Mouse (Mus musculus) heart, postnatal 14 days (tissue): ENCODE measurements around the gene Hdac5. TPM values are rescaled to one million over a fixed set of nuclear protein-coding genes. Genes with fewer than 3 reads are reported as not detected.
A peak's percentile ranks its signal among the peaks of the same experiment; 100 is the strongest.

Source experiments
- DNase-seq, 2 experiments: peaks; one replicate each; pipeline ENCODE4 v3.0.0; 2021 to 2022
- intact Hi-C: fragments of 180-260 bp; cut with DNase I; formaldehyde crosslinking; loops from one replicate; pipeline ENCODE4 v1.15.1; 2025
- total RNA-seq, 2 experiments: library from RNA; stranded (reverse); gene quantifications; 2 replicates each; pipeline ENCODE4 v1.2.3; 2021

Hdac5 gene
- total RNA-seq, 2 experiments from 2014 or later, result 122 to 138 TPM

DNA sequence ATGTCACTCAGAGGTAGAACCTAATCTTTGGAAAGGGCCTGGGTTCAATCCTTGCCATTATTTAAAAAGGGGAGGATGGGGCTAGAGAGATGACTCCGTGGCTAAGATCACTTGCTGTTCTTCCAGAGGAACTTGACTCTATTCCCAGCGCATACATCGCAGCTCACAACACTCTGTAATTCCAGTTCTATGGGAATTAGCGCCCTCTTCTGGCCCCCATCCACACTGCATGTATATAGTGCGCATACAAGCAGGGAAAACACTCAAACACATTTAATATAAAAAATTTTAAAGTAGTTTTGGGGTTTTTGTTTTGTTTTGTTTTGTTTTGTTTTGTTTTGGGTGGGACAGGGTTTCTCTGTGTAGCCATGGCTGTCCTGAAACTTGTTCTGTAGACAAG, 11.9 kb upstream of the Hdac5 start:
- DNase-seq, result no peak
- intact Hi-C loops, result no loop called here

- no peak for DNase-seq
- intact Hi-C loops, result no loop called here
Measured at GRCm38 (mm10) chr11:102241246-102241645, 11.3 kb upstream of the Hdac5 start.

DNA sequence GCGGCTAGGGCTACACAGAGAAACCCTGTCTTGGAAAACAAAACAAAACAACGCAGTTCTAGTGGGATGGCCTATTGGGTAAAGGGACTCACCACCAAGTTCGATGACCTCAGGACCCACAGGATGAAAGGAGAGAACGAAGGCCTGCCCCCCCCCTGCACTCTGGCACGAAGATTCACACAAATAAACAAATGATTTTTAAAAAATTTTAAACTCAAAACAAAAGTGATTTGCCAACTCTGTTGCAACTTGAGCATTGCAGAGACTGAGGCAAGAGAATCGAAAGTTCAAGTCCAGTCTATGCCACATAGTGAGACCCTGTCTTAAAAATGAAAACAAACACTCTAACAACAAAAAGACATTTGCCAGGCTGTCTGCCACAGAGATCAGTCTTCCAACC, 10.7 kb upstream of the Hdac5 start:
- intact Hi-C loops, result no loop called here

DNA sequence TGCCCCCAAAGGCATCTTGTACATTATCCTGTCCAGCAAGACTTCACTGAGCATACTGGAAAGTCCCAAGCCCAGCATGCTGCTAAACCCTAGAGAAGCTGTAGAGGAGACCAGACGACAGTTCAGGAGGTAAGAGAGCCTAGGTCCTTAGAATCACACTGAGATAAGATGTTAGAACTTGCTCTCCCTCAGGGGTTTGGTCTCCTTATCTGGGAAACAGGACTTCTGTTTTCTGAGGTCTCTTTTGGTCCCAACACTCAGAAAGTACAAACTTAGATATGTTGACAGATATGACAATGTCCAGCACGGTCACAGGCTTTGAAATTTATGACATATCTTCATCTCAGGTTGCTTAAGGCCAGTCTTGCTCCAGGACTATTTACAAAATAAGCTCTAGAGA, 6.1 kb upstream of the Hdac5 start:
- no peak for DNase-seq
- intact Hi-C loops, result no loop called here

More for the DNA sequence above, 10.7 kb upstream of the Hdac5 start:
- DNase-seq, result no peak

DNA sequence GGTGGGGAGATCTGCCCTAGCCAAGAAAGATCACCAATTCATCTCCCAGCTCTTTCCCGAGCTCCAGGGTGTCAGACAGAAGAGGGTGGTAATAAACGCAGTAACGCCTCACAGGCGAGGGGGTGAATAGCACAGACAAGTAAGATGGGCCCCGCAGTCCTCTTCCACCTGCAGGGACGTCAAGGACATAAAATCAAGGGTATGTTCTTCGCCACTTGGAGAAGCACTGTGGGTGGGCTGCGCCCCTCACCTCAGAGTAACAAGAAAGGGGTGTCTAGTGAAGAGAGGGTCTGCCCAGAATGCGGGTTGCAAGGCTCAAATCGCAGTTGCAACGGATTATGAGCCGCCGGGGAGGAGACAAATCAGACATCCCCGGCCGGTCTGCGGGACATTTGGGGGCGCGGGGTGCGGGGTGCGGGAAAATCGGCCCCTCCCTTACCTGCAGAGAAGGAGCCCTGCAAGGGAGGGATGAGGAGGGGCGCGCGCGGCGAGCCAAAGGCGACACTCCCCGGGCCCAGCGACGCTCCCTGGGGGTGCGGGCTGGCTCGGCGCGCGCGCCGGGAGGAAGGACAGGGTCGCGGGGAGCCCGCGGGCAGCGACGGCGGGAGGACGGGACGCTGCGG, 524 bp downstream of the Hdac5 start:
- DNase-seq, result no peak
- intact Hi-C loops, result loop anchor here (2.0 kb wide), 1 partner anchor 19 kb away; no protein-coding TSS in a partner anchor

GRCm38 (mm10) chr11:102228646-102229268, 1.2 kb downstream of the Hdac5 start:
- DNase-seq, result no peak
- intact Hi-C loops, result loop anchor here (2.0 kb wide), 1 partner anchor 18 kb away; no protein-coding TSS in a partner anchor

- intact Hi-C loops, result loop anchor here (2.0 kb wide), 1 partner anchor 17 kb away; no protein-coding TSS in a partner anchor
- DNase-seq, result no peak
Measured at GRCm38 (mm10) chr11:102228191-102228545, 1.8 kb downstream of the Hdac5 start.

DNA sequence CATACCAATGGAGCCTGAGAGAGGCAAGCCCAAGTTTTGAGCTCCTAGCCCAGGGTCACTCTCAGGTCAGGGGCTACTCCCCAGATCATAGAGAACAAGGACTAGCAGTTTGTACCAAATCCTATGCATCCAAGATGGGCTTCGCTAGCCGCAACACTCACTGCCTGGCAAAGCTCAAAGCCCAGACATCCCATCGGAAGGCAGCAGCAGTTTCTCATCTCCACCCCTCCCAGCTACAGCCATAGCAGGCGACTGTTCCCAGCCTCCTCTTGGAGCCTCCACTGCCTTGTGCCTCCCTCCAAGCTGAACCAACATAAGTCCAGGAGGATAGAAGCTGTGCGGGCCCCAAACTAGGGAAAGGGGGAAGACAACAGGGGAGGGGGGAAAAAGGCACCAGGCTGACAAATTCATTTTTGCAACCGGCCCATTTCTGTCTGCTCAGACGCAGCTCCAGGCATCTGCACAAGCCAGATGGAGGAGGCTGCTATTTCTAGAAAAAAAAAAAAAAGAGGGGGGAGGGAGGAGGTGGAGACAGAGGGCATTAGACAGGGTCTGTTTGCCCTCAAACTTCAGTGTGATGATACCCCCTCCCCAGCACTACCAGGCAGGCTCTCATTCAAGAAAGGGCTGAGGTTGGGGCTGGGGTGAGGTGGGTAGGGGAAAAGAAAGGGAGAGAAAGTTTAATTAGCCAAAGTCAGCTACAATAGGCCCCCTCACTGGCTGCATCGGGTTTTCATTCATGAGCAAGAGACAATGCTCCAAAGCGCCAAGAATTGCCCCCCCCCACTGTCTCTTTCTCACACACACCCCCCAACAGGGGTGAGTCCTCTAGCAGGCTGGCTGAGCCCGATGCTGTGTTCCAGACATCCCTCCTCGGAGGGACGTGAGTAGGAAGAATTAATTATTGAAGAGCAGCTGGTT, 2.4 kb downstream of the Hdac5 start:
- intact Hi-C loops, result loop anchor here (2.0 kb wide), 1 partner anchor 17 kb away; no protein-coding TSS in a partner anchor
- no peak for DNase-seq

GRCm38 (mm10) chr11:102226067-102226978, 3.6 kb downstream of the Hdac5 start:
- peak in 1 of 2 experiments; percentile 8 for DNase-seq
- intact Hi-C loops, result no loop called here

DNA sequence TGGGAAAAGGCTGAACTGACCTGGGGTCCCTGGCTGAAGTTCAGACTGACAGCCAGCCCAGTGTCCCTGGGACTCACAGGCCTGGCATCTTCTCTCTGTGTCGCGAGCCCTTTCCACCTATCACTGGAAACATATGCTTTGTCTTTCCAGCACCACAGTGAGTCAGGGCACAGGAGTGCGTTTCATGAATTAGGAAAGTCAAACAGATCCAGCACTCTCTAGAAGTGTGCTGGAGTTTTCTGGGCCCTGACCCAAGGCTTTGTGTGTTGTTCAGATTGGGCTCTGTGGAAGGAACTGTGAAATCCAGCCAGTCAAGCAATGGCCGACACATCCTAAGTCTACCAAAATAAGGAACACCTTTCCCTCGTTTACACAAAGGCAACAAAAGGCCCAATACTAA, 4.7 kb downstream of the Hdac5 start:
- DNase-seq, result peak in 1 of 2 experiments; percentile 2
- intact Hi-C loops, result no loop called here

- intact Hi-C loops, result loop anchor here (5.0 kb wide), 2 partner anchors 37 to 67 kb away; partner anchors contain the start of genes G6pc3, Lsm12 and Tmem101
- peak; percentile 40 to 46 for DNase-seq
Measured at GRCm38 (mm10) chr11:102224686-102225085, 5.3 kb downstream of the Hdac5 start.

- peak; percentile 57 to 73 for DNase-seq
Measured at GRCm38 (mm10) chr11:102223166-102223565, 6.8 kb downstream of the Hdac5 start.

DNA sequence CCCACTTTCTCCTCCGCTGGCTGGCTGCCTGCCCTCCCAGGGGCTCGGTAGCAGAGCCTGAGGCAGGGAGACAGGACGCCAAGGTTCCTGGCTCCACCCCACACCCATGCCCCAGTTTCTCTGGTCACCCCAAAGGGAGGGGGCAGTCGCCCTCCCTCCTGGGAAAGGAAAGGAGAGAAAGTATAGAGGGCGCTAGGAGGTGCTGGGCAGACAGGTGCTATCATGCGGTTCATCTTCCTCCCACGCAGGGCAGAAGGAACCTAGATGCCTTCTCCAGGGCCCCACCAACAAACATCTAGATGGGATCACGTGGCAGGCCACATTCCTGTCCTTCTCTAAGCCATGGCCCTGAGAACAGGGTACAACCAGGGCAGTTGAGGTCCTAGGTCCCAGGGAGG, 8.0 kb downstream of the Hdac5 start:
- intact Hi-C loops, result loop anchor here (5.0 kb wide), 2 partner anchors 35 to 65 kb away; partner anchors contain the start of genes G6pc3, Lsm12 and Tmem101
- peak in 1 of 2 experiments; percentile 7 for DNase-seq

More at GRCm38 (mm10) chr11:102223166-102223565, 6.8 kb downstream of the Hdac5 start:
- intact Hi-C loops, result loop anchor here (5.0 kb wide), 2 partner anchors 36 to 66 kb away; partner anchors contain the start of genes G6pc3, Lsm12 and Tmem101

DNA sequence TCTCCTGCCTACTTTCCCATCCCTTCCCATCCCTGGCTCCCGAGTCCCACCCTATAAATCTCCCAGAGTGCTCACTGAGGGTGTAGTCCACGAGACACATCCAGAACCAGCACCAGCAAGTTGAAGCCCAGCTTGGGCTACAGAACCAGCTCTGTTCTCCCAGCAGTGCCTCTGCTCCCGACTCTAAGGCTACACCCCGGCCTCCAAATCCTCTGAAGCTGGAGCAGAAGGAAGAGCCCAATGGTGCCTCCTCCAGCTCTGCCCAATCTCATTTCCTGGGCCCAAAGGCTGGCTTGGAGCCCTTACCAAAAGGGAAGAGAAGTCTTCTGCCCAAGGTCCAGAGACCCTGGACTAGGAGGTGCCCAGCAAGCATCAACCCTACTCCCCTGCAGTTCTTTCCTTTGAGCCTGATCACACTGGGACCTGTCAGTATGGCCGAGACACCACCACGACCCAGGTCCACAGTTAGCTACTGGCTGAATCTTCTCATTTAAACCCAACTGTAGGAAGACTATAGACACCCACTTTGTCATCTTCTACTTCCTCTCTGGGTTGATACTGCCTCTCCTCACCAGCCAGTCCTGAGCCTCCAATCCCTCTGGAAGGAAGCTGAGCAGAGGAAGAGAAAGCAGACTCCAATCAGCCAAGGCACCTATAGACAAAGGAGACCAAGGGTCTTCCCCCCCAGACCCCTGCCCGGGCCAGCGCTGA, 8.6 kb downstream of the Hdac5 start:
- DNase-seq, result peak in 1 of 2 experiments; percentile 2

GRCm38 (mm10) chr11:102220451-102220850, 9.5 kb downstream of the Hdac5 start:
- peak in 1 of 2 experiments; percentile 15 for DNase-seq
- intact Hi-C loops, result loop anchor here (5.0 kb wide), 2 partner anchors 33 to 63 kb away; partner anchors contain the start of genes G6pc3, Lsm12 and Tmem101

More for the DNA sequence above, 8.6 kb downstream of the Hdac5 start:
- intact Hi-C loops, result loop anchor here (5.0 kb wide), 2 partner anchors 34 to 64 kb away; partner anchors contain the start of genes G6pc3, Lsm12 and Tmem101

- DNase-seq, result peak; percentile 85 to 90
Measured at GRCm38 (mm10) chr11:102219994-102220346, 10.0 kb downstream of the Hdac5 start.

GRCm38 (mm10) chr11:102219247-102219993, 10.5 kb downstream of the Hdac5 start:
- DNase-seq, result peak; percentile 28 to 38
- intact Hi-C loops, result no loop called here

More at GRCm38 (mm10) chr11:102219994-102220346, 10.0 kb downstream of the Hdac5 start:
- intact Hi-C loops, result loop anchor here (5.0 kb wide), 2 partner anchors 33 to 63 kb away; partner anchors contain the start of genes G6pc3, Lsm12 and Tmem101

- DNase-seq, result peak; percentile 98 to 99
- intact Hi-C loops, result no loop called here
Measured at GRCm38 (mm10) chr11:102218783-102219182, 11.2 kb downstream of the Hdac5 start.
